Mouse (Mus musculus): ENCODE measurements around the gene Mrpl22.
"Not testable (repeated sequence)": the region's sequence is repeated elsewhere in the genome, so short reads cannot be mapped to it uniquely, and the experiment has no call there.

The Mrpl22 gene

GRCm38 (mm10) chr11:58179563-58179962, 8.1 kb downstream of the Mrpl22 start:
- in situ Hi-C loops (cut with MboI; ENCODE audit: unreplicated experiment in 2 of 2), result loop anchor here in 1 of 2 experiments (10.0 kb wide), 1 partner anchor 455 kb away; the partner anchor contains the start of gene Olfr323

GRCm38 (mm10) chr11:58179986-58180385, 8.5 kb downstream of the Mrpl22 start:
- in situ Hi-C loops (cut with MboI; ENCODE audit: unreplicated experiment in 2 of 2), result loop anchor here (5.0 to 10.0 kb wide), 3 partner anchors 47 to 457 kb away; partner anchors contain the start of gene Olfr323 (in 1 of the 2)

- in situ Hi-C loops (cut with MboI; ENCODE audit: unreplicated experiment in 2 of 2), result loop anchor here (5.0 kb wide), 2 partner anchors 47 to 457 kb away; no protein-coding TSS in a partner anchor
Measured at GRCm38 (mm10) chr11:58180756-58181155, 9.3 kb downstream of the Mrpl22 start.

GRCm38 (mm10) chr11:58183579-58183978, 12.1 kb downstream of the Mrpl22 start:
- in situ Hi-C loops (cut with MboI; ENCODE audit: unreplicated experiment in 2 of 2), result loop anchor here (5.0 kb wide), 2 partner anchors 44 to 454 kb away; no protein-coding TSS in a partner anchor

- in situ Hi-C loops (cut with MboI; ENCODE audit: unreplicated experiment in 2 of 2), result loop anchor here (5.0 kb wide), 2 partner anchors 33 to 113 kb away; no protein-coding TSS in a partner anchor
Measured at GRCm38 (mm10) chr11:58189675-58190074, 18.2 kb downstream of the Mrpl22 start.

- in situ Hi-C loops (cut with MboI; ENCODE audit: unreplicated experiment in 2 of 2), result no loop called here
Measured at GRCm38 (mm10) chr11:58193326-58193725, 21.9 kb downstream of the Mrpl22 start.

- in situ Hi-C loops (cut with MboI; ENCODE audit: unreplicated experiment in 2 of 2), result no loop called here
Measured at GRCm38 (mm10) chr11:58193860-58194520, 22.5 kb downstream of the Mrpl22 start.

GRCm38 (mm10) chr11:58198663-58199062, 27.2 kb downstream of the Mrpl22 start:
- in situ Hi-C loops (cut with MboI; ENCODE audit: unreplicated experiment in 2 of 2), result no loop called here

GRCm38 (mm10) chr11:58199229-58200037, 28.0 kb downstream of the Mrpl22 start, which contains the start of the genes Igtp and Irgm2:
Gene Igtp (plus strand): TSS chr11:58199556.
Gene Irgm2 (plus strand): TSS chr11:58199618.
- in situ Hi-C loops (cut with MboI; ENCODE audit: unreplicated experiment in 2 of 2), result not testable (repeated sequence)

GRCm38 (mm10) chr11:58200226-58200625, 28.8 kb downstream of the Mrpl22 start:
- in situ Hi-C loops (cut with MboI; ENCODE audit: unreplicated experiment in 2 of 2), result no loop called here

- in situ Hi-C loops (cut with MboI; ENCODE audit: unreplicated experiment in 2 of 2), result no loop called here
Measured at GRCm38 (mm10) chr11:58201052-58201451, 29.6 kb downstream of the Mrpl22 start.

- in situ Hi-C loops (cut with MboI; ENCODE audit: unreplicated experiment in 2 of 2), result no loop called here
Measured at GRCm38 (mm10) chr11:58210321-58210886, 38.9 kb downstream of the Mrpl22 start.

- in situ Hi-C loops (cut with MboI; ENCODE audit: unreplicated experiment in 2 of 2), result no loop called here
Measured at GRCm38 (mm10) chr11:58211062-58211681, 39.7 kb downstream of the Mrpl22 start.

GRCm38 (mm10) chr11:58211682-58212067, 40.2 kb downstream of the Mrpl22 start:
- in situ Hi-C loops (cut with MboI; ENCODE audit: unreplicated experiment in 2 of 2), result no loop called here

GRCm38 (mm10) chr11:58213673-58214342, 42.3 kb downstream of the Mrpl22 start:
- in situ Hi-C loops (cut with MboI; ENCODE audit: unreplicated experiment in 2 of 2), result no loop called here

- in situ Hi-C loops (cut with MboI; ENCODE audit: unreplicated experiment in 2 of 2), result no loop called here
Measured at GRCm38 (mm10) chr11:58214391-58215048, 43.1 kb downstream of the Mrpl22 start.

- in situ Hi-C loops (cut with MboI; ENCODE audit: unreplicated experiment in 2 of 2), result not testable (repeated sequence)
Measured at GRCm38 (mm10) chr11:58215049-58215430, 43.6 kb downstream of the Mrpl22 start.

GRCm38 (mm10) chr11:58215814-58216213, 44.4 kb downstream of the Mrpl22 start:
- in situ Hi-C loops (cut with MboI; ENCODE audit: unreplicated experiment in 2 of 2), result no loop called here

GRCm38 (mm10) chr11:58216823-58217222, 45.4 kb downstream of the Mrpl22 start:
- in situ Hi-C loops (cut with MboI; ENCODE audit: unreplicated experiment in 2 of 2), result no loop called here
